Mouse (Mus musculus) MEL (cell line): ENCODE results near the gene Tet3. TPM values are rescaled to one million over a fixed set of nuclear protein-coding genes. Genes with fewer than 3 reads are reported as not detected.

Experiments
- DNase-seq: peaks from one replicate; pipeline ENCODE4 v3.0.0; 2011; ENCODE audit warnings: low read depth, low spot score
- H3K27ac ChIP-seq: 2 replicates; pipeline ENCODE4 v1.5.1; 2012; ENCODE audit warnings: low read depth, mild to moderate bottlenecking, control low read depth, low read length, moderate library complexity; ENCODE audit not compliant: control insufficient read depth
- H3K27me3 ChIP-seq, 2 experiments: fragments of 150-350 bp in 1 of 2; sonication (generic) in 1 of 2; 2 replicates each; pipeline ENCODE4 v1.6.1; 2012; ENCODE audit warnings: low read length in 2 of 2, mild to moderate bottlenecking in 2 of 2, improper control_type of control experiment in 1 of 2, moderate library complexity in 1 of 2; ENCODE audit not compliant: insufficient read depth in 2 of 2, control insufficient read depth in 1 of 2
- H3K36me3 ChIP-seq, 2 experiments: 2 replicates each; pipeline ENCODE4 v1.6.1; 2012 to 2014; ENCODE audit warnings: low read length in 2 of 2, improper control_type of control experiment in 1 of 2, inconsistent platforms in 1 of 2, mild to moderate bottlenecking in 1 of 2; ENCODE audit not compliant: insufficient read depth in 2 of 2, control insufficient read depth in 1 of 2
- H3K4me1 ChIP-seq, 2 experiments: fragments of 150-350 bp in 1 of 2; sonication (generic) in 1 of 2; 2 replicates each; pipeline ENCODE4 v1.6.1; 2012; ENCODE audit warnings: low read length in 2 of 2, improper control_type of control experiment in 1 of 2, mild to moderate bottlenecking in 1 of 2; ENCODE audit not compliant: insufficient read depth in 2 of 2, control insufficient read depth in 1 of 2
- H3K4me3 ChIP-seq, 2 experiments: fragments of 150-350 bp in 1 of 2; sonication (generic) in 1 of 2; 2 replicates each; pipeline ENCODE4 v1.5.1; 2012; ENCODE audit warnings: low read depth in 2 of 2, low read length in 2 of 2, mild to moderate bottlenecking in 2 of 2, moderate library complexity in 2 of 2, control low read depth in 1 of 2, improper control_type of control experiment in 1 of 2; ENCODE audit not compliant: control insufficient read depth in 1 of 2, insufficient read depth in 1 of 2
- H3K79me2 ChIP-seq: 2 replicates; pipeline ENCODE4 v1.6.1; 2012; ENCODE audit warnings: mild to moderate bottlenecking, low read length, moderate library complexity; ENCODE audit not compliant: control insufficient read depth, poor library complexity, insufficient read depth
- H3K9ac ChIP-seq: 2 replicates; pipeline ENCODE4 v1.6.1; 2012; ENCODE audit warnings: low read depth, mild to moderate bottlenecking, control low read depth, low read length, moderate library complexity; ENCODE audit not compliant: control insufficient read depth, poor library complexity, severe bottlenecking
- H3K9me3 ChIP-seq: fragments of 150-350 bp; sonication (generic); replicated peaks from 2 replicates; pipeline ENCODE4 v1.6.1; 2012; ENCODE audit warnings: mild to moderate bottlenecking, low read length, improper control_type of control experiment, moderate library complexity; ENCODE audit not compliant: insufficient read depth
- BHLHE40 ChIP-seq: IDR thresholded peaks from 2 replicates; pipeline ENCODE4 v1.6.1; 2012; ENCODE audit warnings: low read depth, mild to moderate bottlenecking, inconsistent platforms, low read length, improper control_type of control experiment, borderline replicate concordance
- CHD1 ChIP-seq: IDR thresholded peaks from 2 replicates; pipeline ENCODE4 v1.6.1; 2012; ENCODE audit warnings: low read depth, mild to moderate bottlenecking, inconsistent platforms, low read length, improper control_type of control experiment
- CHD2 ChIP-seq: IDR thresholded peaks from 2 replicates; pipeline ENCODE4 v1.6.1; 2011; ENCODE audit warnings: low read length, improper control_type of control experiment
- CTCF ChIP-seq, 3 experiments: IDR thresholded peaks in 2 of 3; conservative IDR thresholded peaks in 1 of 3; 2 replicates each; pipeline ENCODE4 v1.5.1; 2011 to 2012; ENCODE audit warnings: low read length in 3 of 3, low read depth in 2 of 3, mild to moderate bottlenecking in 2 of 3, improper control_type of control experiment in 1 of 3, inconsistent platforms in 1 of 3, mixed read lengths in 1 of 3, moderate library complexity in 1 of 3; ENCODE audit not compliant: control insufficient read depth in 1 of 3, insufficient read depth in 1 of 3, poor library complexity in 1 of 3, severe bottlenecking in 1 of 3
- ELF1 ChIP-seq: IDR thresholded peaks from 2 replicates; pipeline ENCODE4 v1.6.1; 2014; ENCODE audit warnings: low read depth, mild to moderate bottlenecking, inconsistent platforms, low read length, improper control_type of control experiment, moderate library complexity
- EP300 ChIP-seq, 2 experiments: IDR thresholded peaks; 2 replicates each; pipeline ENCODE4 v1.6.1; 2011; ENCODE audit warnings: improper control_type of control experiment in 2 of 2, low read length in 2 of 2, low read depth in 1 of 2, mild to moderate bottlenecking in 1 of 2
- GATA1 ChIP-seq: IDR thresholded peaks from 2 replicates; pipeline ENCODE4 v1.6.1; 2011; ENCODE audit warnings: low read depth, low read length, improper control_type of control experiment
- HCFC1 ChIP-seq: IDR thresholded peaks from 2 replicates; pipeline ENCODE4 v1.6.1; 2012; ENCODE audit warnings: low read depth, mild to moderate bottlenecking, inconsistent platforms, low read length, improper control_type of control experiment, moderate library complexity
- JUND ChIP-seq: IDR thresholded peaks from 2 replicates; pipeline ENCODE4 v1.6.1; 2011; ENCODE audit warnings: low read depth, mild to moderate bottlenecking, improper control_type of control experiment, low read length
- KAT2A ChIP-seq: conservative IDR thresholded peaks from 2 replicates; pipeline ENCODE4 v1.6.1; 2012; ENCODE audit warnings: low read depth, low read length, improper control_type of control experiment, inconsistent platforms
- MAFK ChIP-seq: IDR thresholded peaks from 2 replicates; pipeline ENCODE4 v1.6.1; 2011; ENCODE audit warnings: low read depth, mild to moderate bottlenecking, low read length, improper control_type of control experiment, borderline replicate concordance
- MAX ChIP-seq: IDR thresholded peaks from 2 replicates; pipeline ENCODE4 v1.6.1; 2011; ENCODE audit warnings: low read length, improper control_type of control experiment
- MAZ ChIP-seq: IDR thresholded peaks from 2 replicates; pipeline ENCODE4 v1.6.1; 2012; ENCODE audit warnings: low read depth, mild to moderate bottlenecking, inconsistent platforms, low read length, improper control_type of control experiment
- MEF2A ChIP-seq: IDR thresholded peaks from 2 replicates; pipeline ENCODE4 v1.6.1; 2014; ENCODE audit warnings: low read depth, mild to moderate bottlenecking, inconsistent platforms, low read length, improper control_type of control experiment; ENCODE audit not compliant: poor library complexity, insufficient replicate concordance, severe bottlenecking; ENCODE audit errors: extremely low read depth
- MXI1 ChIP-seq: IDR thresholded peaks from 2 replicates; pipeline ENCODE4 v1.6.1; 2011; ENCODE audit warnings: mild to moderate bottlenecking, low read depth, low read length, improper control_type of control experiment
- MYB ChIP-seq: IDR thresholded peaks from 2 replicates; pipeline ENCODE4 v1.6.1; 2011; ENCODE audit warnings: mild to moderate bottlenecking, low read depth, low read length, improper control_type of control experiment
- MYC ChIP-seq: IDR thresholded peaks from 2 replicates; pipeline ENCODE4 v1.6.1; 2011; ENCODE audit warnings: low read depth, mild to moderate bottlenecking, low read length, improper control_type of control experiment, moderate library complexity
- NELFE ChIP-seq: IDR thresholded peaks from 2 replicates; pipeline ENCODE4 v1.6.1; 2011; ENCODE audit warnings: low read depth, low read length, improper control_type of control experiment
- NRF1 ChIP-seq: IDR thresholded peaks from 2 replicates; pipeline ENCODE4 v1.6.1; 2014; ENCODE audit warnings: low read depth, mild to moderate bottlenecking, inconsistent platforms, low read length, improper control_type of control experiment, moderate library complexity; ENCODE audit not compliant: poor library complexity, insufficient read depth, severe bottlenecking
- POLR2A ChIP-seq, 2 experiments: IDR thresholded peaks; 2 replicates each; pipeline ENCODE4 v1.6.1; 2011 to 2012; ENCODE audit warnings: low read length in 2 of 2, mild to moderate bottlenecking in 2 of 2, control low read depth in 1 of 2, improper control_type of control experiment in 1 of 2, low read depth in 1 of 2, moderate library complexity in 1 of 2; ENCODE audit not compliant: control insufficient read depth in 1 of 2, insufficient read depth in 1 of 2, poor library complexity in 1 of 2
- POLR2AphosphoS2 ChIP-seq: IDR thresholded peaks from 2 replicates; pipeline ENCODE4 v1.6.1; 2011; ENCODE audit warnings: low read length, improper control_type of control experiment
- RAD21 ChIP-seq: IDR thresholded peaks from 2 replicates; pipeline ENCODE4 v1.6.1; 2011; ENCODE audit warnings: mild to moderate bottlenecking, low read depth, low read length, improper control_type of control experiment
- RCOR1 ChIP-seq: IDR thresholded peaks from 2 replicates; pipeline ENCODE4 v1.6.1; 2012; ENCODE audit warnings: low read depth, mild to moderate bottlenecking, inconsistent platforms, low read length, improper control_type of control experiment
- SIN3A ChIP-seq: IDR thresholded peaks from 2 replicates; pipeline ENCODE4 v1.6.1; 2012; ENCODE audit warnings: low read length, improper control_type of control experiment, inconsistent platforms
- SMC3 ChIP-seq: IDR thresholded peaks from 2 replicates; pipeline ENCODE4 v1.6.1; 2011; ENCODE audit warnings: low read depth, low read length, improper control_type of control experiment
- TAL1 ChIP-seq: IDR thresholded peaks from 2 replicates; pipeline ENCODE4 v1.6.1; 2012; ENCODE audit warnings: mild to moderate bottlenecking, inconsistent platforms, low read length, moderate library complexity, mixed read lengths
- TBP ChIP-seq: IDR thresholded peaks from 2 replicates; pipeline ENCODE4 v1.8.0; 2011; ENCODE audit warnings: low read depth, low read length, improper control_type of control experiment
- TCF12 ChIP-seq: IDR thresholded peaks from 2 replicates; pipeline ENCODE4 v1.6.1; 2014; ENCODE audit warnings: low read depth, mild to moderate bottlenecking, inconsistent platforms, low read length, improper control_type of control experiment, moderate library complexity
- UBTF ChIP-seq: IDR thresholded peaks from 2 replicates; pipeline ENCODE4 v1.6.1; 2012; ENCODE audit warnings: low read depth, mild to moderate bottlenecking, inconsistent platforms, low read length, improper control_type of control experiment, moderate library complexity, borderline replicate concordance; ENCODE audit not compliant: insufficient read depth
- USF1 ChIP-seq: IDR thresholded peaks from 2 replicates; pipeline ENCODE4 v1.6.1; 2014; ENCODE audit warnings: low read depth, mild to moderate bottlenecking, inconsistent platforms, low read length, improper control_type of control experiment, moderate library complexity
- ZC3H11A ChIP-seq: IDR thresholded peaks from 2 replicates; pipeline ENCODE4 v1.6.1; 2012; ENCODE audit warnings: low read depth, mild to moderate bottlenecking, inconsistent platforms, low read length, improper control_type of control experiment
- ZMIZ1 ChIP-seq: IDR thresholded peaks from 2 replicates; pipeline ENCODE4 v1.6.1; 2012; ENCODE audit warnings: low read depth, mild to moderate bottlenecking, inconsistent platforms, low read length, improper control_type of control experiment, moderate library complexity
- polyA plus RNA-seq, 2 experiments: library from polyadenylated mRNA; stranded (reverse) in 1 of 2; unstranded in 1 of 2; fragments of >175 nt in 1 of 2; fragments of >200 nt in 1 of 2; gene quantifications; 2 replicates each; pipeline versions ENCODE4 v1.2.1 to v1.2.4; 2012; ENCODE audit warnings: low replicate concordance in 2 of 2, low read depth in 1 of 2; ENCODE audit not compliant: insufficient read length in 2 of 2, insufficient read depth in 1 of 2, missing spikeins in 1 of 2
- total RNA-seq: library from RNA; depleted of rRNA; stranded (reverse); fragments of 300-350 nt; gene quantifications from 2 replicates; pipeline ENCODE4 v1.2.3, GENCODE M21; 2012

Gene Tet3
- total and polyA plus RNA-seq, 3 experiments: 11.6 to 35.3 (median 22.9) TPM

- no peaks in the 10 kb centered on the region for H3K27me3 ChIP-seq
- peaks cover 16 to 50% of the 10 kb centered on the region in 2 experiments for H3K4me1 ChIP-seq
- peak overlapping the region; percentile 28 for H3K27ac ChIP-seq
- peak overlapping the region; percentile 15 for H3K9ac ChIP-seq
- peaks cover 7 to 53% of the 10 kb centered on the region in 2 experiments; a peak in 3 of 4 replicates for H3K36me3 ChIP-seq
- DNase-seq: peak; percentile 78
- TF ChIP-seq MAFK (no peak), NRF1 (no peak), CTCF (IDR thresholded peaks at IDR 0.05 in 2 of 3, conservative IDR thresholded peaks at IDR 0.05 in 1 of 3; ENCODE audit: control insufficient read depth in 1 of 3, insufficient read depth in 1 of 3, low read depth in 2 of 3, low read length in 3 of 3, poor library complexity in 1 of 3, severe bottlenecking in 1 of 3) (no peak), CHD2 (no peak), MYB (no peak), UBTF (no peak), GATA1 (peak; percentile 37; the same call in 1 of the 2 replicates), MAX (no peak), TBP (no peak), SIN3A (no peak; the same call in 1 of the 2 replicates), RAD21 (no peak), POLR2AphosphoS2 (no peak), MAZ (no peak), MXI1 (no peak), RCOR1 (peak; percentile 64; the same call in 1 of the 2 replicates), SMC3 (no peak), ELF1 (0 out of 2 replicates have a peak, but pooled peaks have one; percentile 25), TAL1 (peak; percentile 71), POLR2A (IDR thresholded peaks at IDR 0.05; ENCODE audit: control insufficient read depth in 1 of 2, insufficient read depth in 1 of 2, low read depth in 1 of 2, low read length in 2 of 2, poor library complexity in 1 of 2) (0 out of 4 replicates have a peak, but pooled peaks of 1 of the 2 experiments have one; percentile 25), JUND (no peak), ZMIZ1 (no peak), KAT2A (no peak), MEF2A (no peak), TCF12 (0 out of 2 replicates have a peak, but pooled peaks have one; percentile 36), MYC (no peak), BHLHE40 (no peak), EP300 (IDR thresholded peaks at IDR 0.05; ENCODE audit: low read depth in 1 of 2, low read length in 2 of 2) (peak; percentile 52 to 58; a peak in 3 of 4 replicates), ZC3H11A (no peak), HCFC1 (no peak), USF1 (no peak), NELFE (no peak), CHD1 (no peak)
- H3K9me3 ChIP-seq: no peaks in the 10 kb centered on the region
- no peak overlapping the region for H3K4me3 ChIP-seq
- H3K79me2 ChIP-seq: peaks cover 78% of the 10 kb centered on the region
These were observed 9.4 kb downstream of the Tet3 start for GRCm38 (mm10) chr6:83449440-83449839.
